In genomic region chr5:51426406-51426805, GRCm38 (mm10) we compare ENCODE assay signal across 13 mouse cellular contexts.
"Had no signal": no experiment of that assay in that cellular context is flagged by ENCODE, and none has a peak within 500 bp of the region (broad histone marks: within the 10 kb centered on the region; RNA-seq: fewer than 3 reads in every experiment).

No protein-coding gene starts in this region.

- H3K27ac ChIP-seq: hindbrain, embryonic 15.5 days; limb, embryonic 15.5 days; liver, embryonic 15.5 days; midbrain, embryonic 12.5 days; stomach, postnatal 0 days had no signal

- H3K4me3 ChIP-seq: hindbrain, embryonic 15.5 days; limb, embryonic 15.5 days; liver, embryonic 15.5 days; midbrain, embryonic 12.5 days had no signal

- H3K27me3 ChIP-seq: hindbrain, embryonic 15.5 days; limb, embryonic 15.5 days; liver, embryonic 15.5 days; midbrain, embryonic 12.5 days had no signal

- ATAC-seq: intestine, embryonic 16.5 days; midbrain, embryonic 16.5 days had no signal

- H3K4me1 ChIP-seq: hindbrain, embryonic 15.5 days; limb, embryonic 15.5 days; liver, embryonic 15.5 days; midbrain, embryonic 12.5 days had no signal

- DNase-seq: layer of hippocampus, adult 9-11 months; layer of hippocampus, postnatal 36 days; lung, embryonic 14.5 days; lung, postnatal 10 days; lung, postnatal 4 days; right cerebral cortex, postnatal 14 days had no signal

- H3K9me3 ChIP-seq: hindbrain, embryonic 15.5 days; limb, embryonic 15.5 days; liver, embryonic 15.5 days; midbrain, embryonic 12.5 days had no signal

- H3K4me2 ChIP-seq: hindbrain, embryonic 15.5 days; limb, embryonic 15.5 days; liver, embryonic 15.5 days; lung, embryonic 14.5 days; midbrain, embryonic 12.5 days had no signal

- H3K36me3 ChIP-seq: hindbrain, embryonic 15.5 days; limb, embryonic 15.5 days; liver, embryonic 15.5 days; midbrain, embryonic 12.5 days had no signal

- H3K9ac ChIP-seq: hindbrain, embryonic 15.5 days; limb, embryonic 15.5 days; liver, embryonic 15.5 days; lung, embryonic 14.5 days; midbrain, embryonic 12.5 days had no signal
